In the genomic region with DNA sequence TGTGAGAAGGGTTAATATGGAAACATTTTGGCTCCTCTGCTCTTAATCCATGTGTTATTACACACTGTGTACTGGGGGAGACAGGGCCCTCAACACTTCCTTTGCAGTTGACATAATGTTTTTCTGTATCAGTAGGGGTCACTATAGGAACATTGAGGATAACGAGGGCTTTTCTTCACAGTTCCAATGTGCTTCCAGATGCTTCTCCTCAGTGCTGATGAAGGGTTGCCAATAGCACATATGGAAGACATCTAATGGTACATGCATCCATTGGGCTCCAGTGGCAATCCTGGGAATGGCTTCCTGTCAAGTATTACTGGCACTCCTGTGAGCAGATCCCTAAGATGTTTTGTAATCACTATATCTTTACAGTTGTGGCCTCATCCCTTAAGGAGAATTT, we compare ENCODE assay signal across 9 mouse cellular contexts.
DNase-seq lines count a peak whose midpoint lies in the region; ATAC-seq lines count a peak whose summit lies in the region.
"Had no signal": no experiment of that assay in that cellular context is flagged by ENCODE, and none has a peak within 500 bp of the region (broad histone marks: within the 10 kb centered on the region; RNA-seq: fewer than 3 reads in every experiment).

No protein-coding gene starts in this region.

- peak; percentile 3 to 7 for DNase-seq in heart, adult 9 months (ENCODE audit: low spot score in 2 of 2)
- peak; percentile 10 for DNase-seq in urinary bladder, postnatal 14 days (ENCODE audit: low spot score)
- no peak for DNase-seq in urinary bladder, postnatal 36 days (ENCODE audit: low spot score in 2 of 2)
- no peak for DNase-seq in right cerebral cortex, postnatal 4 days
- no peak for DNase-seq in urinary bladder, postnatal 10 days (ENCODE audit: low spot score)
- no peak for DNase-seq in MN1 (ENCODE audit: low spot score)
- DNase-seq: thymus, postnatal 36 days had no signal

- ATAC-seq in heart, embryonic 12.5 days (ENCODE audit: insufficient number of reproducible peaks, low FRiP score) = no peak
- peak; percentile 90; the same call in 1 of the 2 replicates for ATAC-seq in lung, embryonic 15.5 days (ENCODE audit: borderline replicate concordance, extremely low read depth, low FRiP score, low TSS enrichment)

- H3K27ac ChIP-seq in heart, embryonic 12.5 days (ENCODE audit: poor library complexity, severe bottlenecking) = no peak overlapping the region
- H3K27ac ChIP-seq in lung, embryonic 15.5 days = no peak overlapping the region

- H3K4me1 ChIP-seq in heart, embryonic 12.5 days (replicated peaks) = no peaks in the 10 kb centered on the region
- H3K4me1 ChIP-seq in lung, embryonic 15.5 days = 0 out of 2 replicates have a peak, but pooled peaks cover 8% of the 10 kb centered on the region

- 30% methylated on average over 1 of the region's 1 CpGs for WGBS in heart, embryonic 12.5 days
- 17% methylated on average over 1 of the region's 1 CpGs for WGBS in lung, embryonic 15.5 days

- no peak overlapping the region for H3K4me3 ChIP-seq in heart, embryonic 12.5 days
- no peak overlapping the region for H3K4me3 ChIP-seq in lung, embryonic 15.5 days

- H3K4me2 ChIP-seq in heart, embryonic 12.5 days = no peak overlapping the region
- no peak overlapping the region for H3K4me2 ChIP-seq in lung, embryonic 15.5 days

- H3K9me3 ChIP-seq in heart, embryonic 12.5 days (replicated peaks) = no peaks in the 10 kb centered on the region
- no peaks in the 10 kb centered on the region for H3K9me3 ChIP-seq in lung, embryonic 15.5 days

- H3K36me3 ChIP-seq in heart, embryonic 12.5 days = no peaks in the 10 kb centered on the region
- no peaks in the 10 kb centered on the region for H3K36me3 ChIP-seq in lung, embryonic 15.5 days

- no peak overlapping the region for H3K9ac ChIP-seq in heart, embryonic 12.5 days
- no peak overlapping the region for H3K9ac ChIP-seq in lung, embryonic 15.5 days

- no peaks in the 10 kb centered on the region for H3K27me3 ChIP-seq in heart, embryonic 12.5 days (replicated peaks)
- no peaks in the 10 kb centered on the region for H3K27me3 ChIP-seq in lung, embryonic 15.5 days

Comparison
In these comparisons a context has a peak if more than half of its experiments do, and no peak if none do; other contexts are left out.
1. DNase-seq: peak in heart, adult 9 months (2 of 2) and urinary bladder, postnatal 14 days (single experiment); none in urinary bladder, postnatal 36 days (0 of 2), right cerebral cortex, postnatal 4 days (single experiment), urinary bladder, postnatal 10 days (single experiment) and MN1 (single experiment).